Mouse (Mus musculus) CH12.LX (cell line): ENCODE data around the gene Gngt2.

Experiments used
- CTCF ChIP-seq, 2 experiments: IDR thresholded peaks in 1 of 2; conservative IDR thresholded peaks in 1 of 2; 2 replicates each; pipeline ENCODE4 v1.5.1; 2011 to 2012; ENCODE audit warnings: low read depth in 2 of 2, low read length in 2 of 2, improper control_type of control experiment in 1 of 2, inconsistent platforms in 1 of 2, mild to moderate bottlenecking in 1 of 2, moderate library complexity in 1 of 2
- EP300 ChIP-seq: IDR thresholded peaks from 2 replicates; pipeline ENCODE4 v1.6.1; 2011; ENCODE audit warnings: low read length, improper control_type of control experiment
- MAZ ChIP-seq: IDR thresholded peaks from 2 replicates; pipeline ENCODE4 v1.6.1; 2012; ENCODE audit warnings: low read depth, mild to moderate bottlenecking, inconsistent platforms, low read length, improper control_type of control experiment, moderate library complexity
- POLR2A ChIP-seq: IDR thresholded peaks from 2 replicates; pipeline ENCODE4 v1.6.1; 2011; ENCODE audit warnings: low read depth, mild to moderate bottlenecking, improper control_type of control experiment, low read length
- USF1 ChIP-seq: IDR thresholded peaks from 2 replicates; pipeline ENCODE4 v1.6.1; 2014; ENCODE audit warnings: low read depth, mild to moderate bottlenecking, inconsistent platforms, low read length, improper control_type of control experiment

- peak; percentile 76 for TF ChIP-seq EP300
- no peak; the same call in 1 of the 2 replicates for TF ChIP-seq POLR2A
- no peak for TF ChIP-seq CTCF (conservative IDR thresholded peaks at IDR 0.05 in 1 of 2, IDR thresholded peaks at IDR 0.05 in 1 of 2; ENCODE audit: low read depth in 2 of 2, low read length in 2 of 2)
- no peak for TF ChIP-seq USF1
- TF ChIP-seq MAZ: peak; percentile 67; the same call in 1 of the 2 replicates
Observed at GRCm38 (mm10) chr11:95869918-95870470, 33.0 kb downstream of the Gngt2 start.
